Mouse (Mus musculus): Measurements from ENCODE around the gene Hrnr. TPM values are rescaled to one million over a fixed set of nuclear protein-coding genes. Genes with fewer than 3 reads are reported as not detected.

Hrnr gene
- not detected in 2 replicates for polyA plus RNA-seq (2012; ENCODE audit: insufficient read depth, insufficient read length, low replicate concordance, missing spikeins)

- TF ChIP-seq CTCF (IDR thresholded peaks at IDR 0.05; ENCODE audit: insufficient read depth, low read depth, low read length) (no peak), POLR2A (IDR thresholded peaks at IDR 0.05; ENCODE audit: insufficient read depth, low read depth, low read length) (no peak)
- H3K4me1 ChIP-seq (ENCODE audit: control insufficient read depth, insufficient read depth, low read length), result no peaks in the 10 kb centered on the region
- 82% methylated on average over 2 of the region's 2 CpGs for whole genome bisulfite sequencing
- H3K27ac ChIP-seq (ENCODE audit: insufficient read depth, low read depth, low read length), result no peak within 1 kb of the TSS
- H3K4me3 ChIP-seq (ENCODE audit: insufficient read depth, low read depth, low read length), result no peak within 1 kb of the TSS
Measured at GRCm38 (mm10) chr3:93319449-93319848, at the start of gene Hrnr. Gene Hrnr (plus strand): TSS chr3:93319749.

GRCm38 (mm10) chr3:93273223-93273622, 46.3 kb upstream of the Hrnr start, which contains the start of gene Flg:
Gene Flg (plus strand): TSS chr3:93273523.
- Histone ChIP-seq H3K27ac (ENCODE audit: insufficient read depth, low read depth, low read length) (no peak within 1 kb of the TSS), H3K4me3 (ENCODE audit: insufficient read depth, low read depth, low read length) (no peak within 1 kb of the TSS), H3K4me1 (ENCODE audit: control insufficient read depth, insufficient read depth, low read length) (no peaks in the 10 kb centered on the region)
- TF ChIP-seq POLR2A (IDR thresholded peaks at IDR 0.05; ENCODE audit: insufficient read depth, low read depth, low read length) (no peak), CTCF (IDR thresholded peaks at IDR 0.05; ENCODE audit: insufficient read depth, low read depth, low read length) (no peak)
- WGBS, result 84% methylated on average over 2 of the region's 2 CpGs

- no peak overlapping the region for H3K27ac ChIP-seq (ENCODE audit: insufficient read depth, low read depth, low read length)
- H3K4me1 ChIP-seq (ENCODE audit: control insufficient read depth, insufficient read depth, low read length), result no peaks in the 10 kb centered on the region; the same call in 1 of the 2 replicates
- no peak overlapping the region for H3K4me3 ChIP-seq (ENCODE audit: insufficient read depth, low read depth, low read length)
- TF ChIP-seq CTCF (IDR thresholded peaks at IDR 0.05; ENCODE audit: insufficient read depth, low read depth, low read length), result no peak
- no peak for TF ChIP-seq POLR2A (IDR thresholded peaks at IDR 0.05; ENCODE audit: insufficient read depth, low read depth, low read length)
- 68% methylated on average over 2 of the region's 2 CpGs for WGBS
Measured at GRCm38 (mm10) chr3:93297542-93297941, 22.0 kb upstream of the Hrnr start.

GRCm38 (mm10) chr3:93299832-93300231, 19.7 kb upstream of the Hrnr start:
- no peaks in the 10 kb centered on the region; the same call in 1 of the 2 replicates for H3K4me1 ChIP-seq (ENCODE audit: control insufficient read depth, insufficient read depth, low read length)
- H3K27ac ChIP-seq (ENCODE audit: insufficient read depth, low read depth, low read length), result no peak overlapping the region
- H3K4me3 ChIP-seq (ENCODE audit: insufficient read depth, low read depth, low read length), result no peak overlapping the region
- no peak for TF ChIP-seq POLR2A (IDR thresholded peaks at IDR 0.05; ENCODE audit: insufficient read depth, low read depth, low read length)
- no peak for TF ChIP-seq CTCF (IDR thresholded peaks at IDR 0.05; ENCODE audit: insufficient read depth, low read depth, low read length)
- WGBS, result 83% methylated on average over 6 of the region's 6 CpGs

- TF ChIP-seq POLR2A (IDR thresholded peaks at IDR 0.05; ENCODE audit: insufficient read depth, low read depth, low read length), result no peak
- TF ChIP-seq CTCF (IDR thresholded peaks at IDR 0.05; ENCODE audit: insufficient read depth, low read depth, low read length), result no peak
- Histone ChIP-seq H3K27ac (ENCODE audit: insufficient read depth, low read depth, low read length) (no peak overlapping the region), H3K4me3 (ENCODE audit: insufficient read depth, low read depth, low read length) (no peak overlapping the region), H3K4me1 (ENCODE audit: control insufficient read depth, insufficient read depth, low read length) (no peaks in the 10 kb centered on the region; the same call in 1 of the 2 replicates)
- WGBS, result 77% methylated on average over 3 of the region's 3 CpGs
Measured at GRCm38 (mm10) chr3:93301896-93302295, 17.7 kb upstream of the Hrnr start.

GRCm38 (mm10) chr3:93306142-93306541, 13.4 kb upstream of the Hrnr start:
- 85% methylated on average over 2 of the region's 2 CpGs for WGBS
- TF ChIP-seq CTCF (IDR thresholded peaks at IDR 0.05; ENCODE audit: insufficient read depth, low read depth, low read length) (no peak), POLR2A (IDR thresholded peaks at IDR 0.05; ENCODE audit: insufficient read depth, low read depth, low read length) (no peak)
- Histone ChIP-seq H3K27ac (ENCODE audit: insufficient read depth, low read depth, low read length) (no peak overlapping the region), H3K4me1 (ENCODE audit: control insufficient read depth, insufficient read depth, low read length) (no peaks in the 10 kb centered on the region), H3K4me3 (ENCODE audit: insufficient read depth, low read depth, low read length) (no peak overlapping the region)

GRCm38 (mm10) chr3:93311371-93311770, 8.2 kb upstream of the Hrnr start:
- H3K4me3 ChIP-seq (ENCODE audit: insufficient read depth, low read depth, low read length), result no peak overlapping the region
- no peak overlapping the region for H3K27ac ChIP-seq (ENCODE audit: insufficient read depth, low read depth, low read length)
- no peak for TF ChIP-seq POLR2A (IDR thresholded peaks at IDR 0.05; ENCODE audit: insufficient read depth, low read depth, low read length)
- TF ChIP-seq CTCF (IDR thresholded peaks at IDR 0.05; ENCODE audit: insufficient read depth, low read depth, low read length), result no peak
- no peaks in the 10 kb centered on the region for H3K4me1 ChIP-seq (ENCODE audit: control insufficient read depth, insufficient read depth, low read length)
- 71% methylated on average over 3 of the region's 3 CpGs for WGBS

GRCm38 (mm10) chr3:93314388-93314787, 5.2 kb upstream of the Hrnr start:
- TF ChIP-seq CTCF (IDR thresholded peaks at IDR 0.05; ENCODE audit: insufficient read depth, low read depth, low read length), result no peak
- TF ChIP-seq POLR2A (IDR thresholded peaks at IDR 0.05; ENCODE audit: insufficient read depth, low read depth, low read length), result no peak
- WGBS, result 92% methylated on average over 1 of the region's 1 CpGs
- H3K4me3 ChIP-seq (ENCODE audit: insufficient read depth, low read depth, low read length), result no peak overlapping the region
- H3K4me1 ChIP-seq (ENCODE audit: control insufficient read depth, insufficient read depth, low read length), result no peaks in the 10 kb centered on the region
- no peak overlapping the region for H3K27ac ChIP-seq (ENCODE audit: insufficient read depth, low read depth, low read length)

- TF ChIP-seq CTCF (IDR thresholded peaks at IDR 0.05; ENCODE audit: insufficient read depth, low read depth, low read length), result no peak
- TF ChIP-seq POLR2A (IDR thresholded peaks at IDR 0.05; ENCODE audit: insufficient read depth, low read depth, low read length), result no peak
- H3K27ac ChIP-seq (ENCODE audit: insufficient read depth, low read depth, low read length), result no peak overlapping the region
- no peaks in the 10 kb centered on the region for H3K4me1 ChIP-seq (ENCODE audit: control insufficient read depth, insufficient read depth, low read length)
- no peak overlapping the region for H3K4me3 ChIP-seq (ENCODE audit: insufficient read depth, low read depth, low read length)
Measured at GRCm38 (mm10) chr3:93337749-93338148, 18.2 kb downstream of the Hrnr start.

- Histone ChIP-seq H3K4me1 (ENCODE audit: control insufficient read depth, insufficient read depth, low read length) (no peaks in the 10 kb centered on the region), H3K4me3 (ENCODE audit: insufficient read depth, low read depth, low read length) (no peak overlapping the region), H3K27ac (ENCODE audit: insufficient read depth, low read depth, low read length) (no peak overlapping the region)
- WGBS, result 93% methylated on average over 4 of the region's 4 CpGs
- TF ChIP-seq POLR2A (IDR thresholded peaks at IDR 0.05; ENCODE audit: insufficient read depth, low read depth, low read length), result no peak
Measured at GRCm38 (mm10) chr3:93340021-93340420, 20.5 kb downstream of the Hrnr start.
